Mouse (Mus musculus) layer of hippocampus, adult 2 months (tissue): ENCODE measurements around the gene Neto2. TPM values are rescaled to one million over a fixed set of nuclear protein-coding genes. Genes with fewer than 3 reads are reported as not detected.

Source experiments
- DNase-seq, 2 experiments: peaks; one replicate each; pipeline ENCODE4 v3.0.0; 2022; ENCODE audit warnings: low spot score in 2 of 2
- H3K27ac ChIP-seq: fragments of 200-600 bp; 2 replicates; pipeline ENCODE4 v1.8.1; 2022
- H3K4me3 ChIP-seq: fragments of 200-600 bp; 2 replicates; pipeline ENCODE4 v1.8.1; 2022; ENCODE audit warnings: mild to moderate bottlenecking
- CTCF ChIP-seq: fragments of 200-600 bp; conservative IDR thresholded peaks from 2 replicates; pipeline ENCODE4 v1.8.1; 2022; ENCODE audit warnings: antibody characterized with exemption, mild to moderate bottlenecking, moderate library complexity
- long read RNA-seq, 2 experiments: library from polyadenylated mRNA; stranded (forward); transcript quantifications; one replicate each; pipeline ENCODE4 v2.0.0; 2021; ENCODE audit warnings: borderline mapping rate in 2 of 2
- total RNA-seq, 2 experiments: library from RNA; stranded (reverse); gene quantifications; 2 replicates each; pipeline ENCODE4 v1.2.3; 2021

The Neto2 gene
- 10 to 100 TPM; 38.8 to 44.3 TPM for total RNA-seq
- long read RNA-seq, experiment 1, full-length matches to known transcripts: 19 of 20 reads
- long read RNA-seq, experiment 1, partial matches to known transcripts: 1 of 20 reads
- long read RNA-seq, experiment 1, other reads (novel, unspliced or antisense): 0 of 20 reads
- long read RNA-seq, experiment 2, full-length matches to known transcripts: 28 of 38 reads
- long read RNA-seq, experiment 2, partial matches to known transcripts: 0 of 38 reads
- long read RNA-seq, experiment 2, other reads (novel, unspliced or antisense): 10 of 38 reads

DNA sequence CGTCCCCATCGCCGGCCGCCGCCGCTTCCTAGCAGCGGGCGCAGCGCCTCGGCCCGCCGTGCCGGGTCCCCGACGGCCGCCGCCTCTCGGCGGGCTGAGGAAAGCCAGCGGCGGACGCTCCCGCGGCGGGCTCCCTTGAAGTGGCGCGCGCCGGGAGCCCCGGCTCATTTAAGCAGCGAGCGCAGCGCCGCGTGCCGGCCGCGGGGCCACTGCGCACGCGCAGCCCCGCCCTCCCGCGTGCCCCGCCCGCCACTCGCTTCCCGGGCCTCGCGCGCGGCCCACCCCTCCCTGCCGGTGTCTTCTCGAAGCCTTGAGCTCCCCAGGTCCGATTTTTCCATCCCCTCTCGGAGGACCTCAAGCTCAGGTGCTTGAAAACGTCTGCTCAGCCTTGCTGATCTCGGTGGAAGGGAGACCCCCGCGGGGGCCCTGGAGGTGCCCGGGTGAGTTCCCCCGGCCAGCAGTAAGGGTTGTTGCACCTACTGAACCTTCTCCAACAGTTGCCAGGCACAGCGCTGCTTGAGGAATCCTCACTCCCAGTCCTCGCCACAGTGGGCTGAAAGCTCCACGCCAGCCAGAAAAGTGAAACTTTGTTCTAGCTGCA, at the start of gene Neto2:
TSS of gene Neto2 (minus strand) at position 174 of the 601 bp plus-strand sequence.
- Histone ChIP-seq H3K27ac (peak within 1 kb of the TSS; percentile 83), H3K4me3 (peak within 1 kb of the TSS; percentile 68)
- DNase-seq: peak; percentile 52 to 78
- TF ChIP-seq CTCF: no peak

GRCm38 (mm10) chr8:85745053-85745452, 44.3 kb upstream of the Neto2 start:
- TF ChIP-seq CTCF: no peak

DNA sequence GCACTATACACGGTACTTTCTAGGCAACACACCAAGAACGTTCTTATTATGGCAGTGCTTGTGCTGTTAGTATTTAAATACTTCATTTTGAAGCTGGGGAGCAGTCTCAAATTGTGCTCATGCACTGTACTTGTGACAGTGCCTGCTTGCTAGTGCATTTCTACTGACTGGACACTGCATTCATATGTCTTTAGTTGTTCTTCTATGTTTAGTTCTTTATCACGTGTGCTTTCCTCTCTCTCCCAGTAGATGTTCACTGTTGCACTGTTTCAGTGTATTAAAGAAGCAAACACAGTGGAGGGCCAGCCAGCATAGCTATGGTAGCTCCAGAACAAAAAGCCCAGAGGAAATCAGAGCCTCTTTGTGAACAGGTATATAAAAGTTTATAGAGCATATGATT, 29.8 kb upstream of the Neto2 start:
- DNase-seq: no peak
- Histone ChIP-seq H3K27ac (no peak overlapping the region), H3K4me3 (no peak overlapping the region)
- TF ChIP-seq CTCF: no peak

More at GRCm38 (mm10) chr8:85745053-85745452, 44.3 kb upstream of the Neto2 start:
- Histone ChIP-seq H3K27ac (no peak overlapping the region), H3K4me3 (no peak overlapping the region)
- no peak for DNase-seq

GRCm38 (mm10) chr8:85717271-85717670, 16.5 kb upstream of the Neto2 start:
- no peak for DNase-seq
- Histone ChIP-seq H3K27ac (no peak overlapping the region), H3K4me3 (no peak overlapping the region)
- TF ChIP-seq CTCF: no peak

DNA sequence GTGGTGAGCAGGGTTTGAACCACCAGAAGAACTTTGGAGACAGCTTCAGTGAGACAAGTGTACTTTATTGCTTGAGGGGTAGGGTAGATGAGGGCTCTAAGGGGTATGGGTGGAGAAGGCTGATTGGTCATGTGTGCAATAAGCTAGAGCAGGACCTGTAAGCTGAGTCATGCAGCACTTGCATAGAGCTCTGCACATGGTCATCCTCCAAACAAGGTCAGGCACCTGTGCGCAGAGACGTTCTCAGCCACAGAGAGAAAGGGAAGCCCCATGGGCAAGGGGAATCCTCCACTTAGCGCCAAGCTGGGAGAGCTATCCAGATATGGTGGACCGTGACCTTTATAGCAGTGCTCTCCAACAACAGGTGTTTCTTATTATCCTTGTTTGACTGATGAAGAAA, 16.0 kb upstream of the Neto2 start:
- no peak for TF ChIP-seq CTCF
- H3K27ac ChIP-seq: no peak overlapping the region

DNA sequence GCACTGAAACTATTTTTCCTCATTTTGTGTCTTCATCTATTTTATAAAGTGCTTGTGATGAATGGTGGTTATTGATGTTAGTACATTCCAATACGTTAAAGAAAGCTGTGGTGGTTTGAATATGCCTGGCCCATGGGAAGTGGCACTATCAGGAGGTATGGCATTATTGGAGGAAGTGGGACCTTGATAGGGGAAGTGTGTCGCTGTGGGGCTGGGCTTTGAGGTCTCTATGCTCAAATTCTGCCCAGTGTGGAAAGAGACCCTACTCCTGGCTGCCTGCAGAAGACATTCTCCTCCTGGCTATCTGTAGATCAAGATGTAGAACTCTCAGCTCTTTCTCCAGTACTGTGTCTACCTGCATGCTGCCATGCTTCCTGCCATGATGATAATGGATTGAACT, 6.3 kb upstream of the Neto2 start:
- no peak for TF ChIP-seq CTCF
- DNase-seq: no peak
- no peak overlapping the region for H3K4me3 ChIP-seq
- H3K27ac ChIP-seq: no peak overlapping the region

More for the DNA sequence above, 16.0 kb upstream of the Neto2 start:
- DNase-seq: no peak
- no peak overlapping the region for H3K4me3 ChIP-seq

GRCm38 (mm10) chr8:85700101-85700750, 498 bp downstream of the Neto2 start:
- peak; percentile 11 to 50 for DNase-seq
- H3K27ac ChIP-seq: peak overlapping the region; percentile 81
- TF ChIP-seq CTCF: peak; percentile 79
- peak overlapping the region; percentile 68 for H3K4me3 ChIP-seq

- peak; percentile 83 for DNase-seq
- Histone ChIP-seq H3K4me3 (peak overlapping the region; percentile 68), H3K27ac (no peak overlapping the region)
- peak; percentile 98 for TF ChIP-seq CTCF
Observed at GRCm38 (mm10) chr8:85699051-85699450, 1.7 kb downstream of the Neto2 start.

DNA sequence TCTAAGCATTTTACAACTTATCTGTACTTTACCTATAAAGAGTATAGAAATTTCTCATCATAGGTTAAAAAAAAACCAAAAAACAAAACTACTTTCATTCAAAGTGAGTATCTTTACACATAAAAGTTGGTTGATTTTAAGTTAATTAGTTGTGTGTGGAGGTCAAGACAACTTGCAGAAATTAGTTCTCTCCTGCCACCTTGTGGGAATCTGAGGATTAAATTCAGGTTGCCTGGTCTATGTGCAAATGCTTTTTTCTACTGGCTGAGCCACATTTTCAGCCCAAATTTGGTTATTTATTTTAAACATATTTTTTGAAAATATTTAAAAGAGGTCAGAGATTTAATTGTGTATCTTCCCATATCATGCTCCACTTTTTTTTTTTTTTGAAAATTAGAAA, 35.6 kb downstream of the Neto2 start:
- TF ChIP-seq CTCF: peak; percentile 79
- peak; percentile 1 to 33 for DNase-seq
- Histone ChIP-seq H3K27ac (no peak overlapping the region), H3K4me3 (no peak overlapping the region)

DNA sequence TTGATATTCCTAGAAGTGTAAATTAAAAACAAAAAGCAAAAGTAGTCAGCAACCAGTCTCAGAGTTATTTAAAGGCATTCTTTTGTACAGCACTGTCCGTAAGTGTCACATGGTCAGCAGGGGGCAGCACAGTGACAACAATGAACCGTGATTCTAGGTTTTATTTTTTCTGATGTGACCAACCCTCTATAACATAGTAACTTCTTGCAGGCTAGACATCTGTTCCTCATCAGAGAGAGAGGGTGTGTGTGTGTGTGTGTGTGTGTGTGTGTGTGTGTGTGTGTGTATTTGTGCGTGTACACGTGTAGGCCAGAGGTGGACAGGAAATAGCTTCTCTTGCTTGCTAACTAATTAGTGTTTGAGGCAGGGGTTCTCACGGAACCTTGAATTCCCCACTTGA, 38.7 kb downstream of the Neto2 start:
- peak; percentile 2 to 30 for DNase-seq
- Histone ChIP-seq H3K4me3 (no peak overlapping the region), H3K27ac (no peak overlapping the region)
- TF ChIP-seq CTCF: peak; percentile 73

GRCm38 (mm10) chr8:85651201-85651600, 49.5 kb downstream of the Neto2 start:
- no peak for DNase-seq
- no peak for TF ChIP-seq CTCF
- Histone ChIP-seq H3K27ac (no peak overlapping the region), H3K4me3 (no peak overlapping the region)

DNA sequence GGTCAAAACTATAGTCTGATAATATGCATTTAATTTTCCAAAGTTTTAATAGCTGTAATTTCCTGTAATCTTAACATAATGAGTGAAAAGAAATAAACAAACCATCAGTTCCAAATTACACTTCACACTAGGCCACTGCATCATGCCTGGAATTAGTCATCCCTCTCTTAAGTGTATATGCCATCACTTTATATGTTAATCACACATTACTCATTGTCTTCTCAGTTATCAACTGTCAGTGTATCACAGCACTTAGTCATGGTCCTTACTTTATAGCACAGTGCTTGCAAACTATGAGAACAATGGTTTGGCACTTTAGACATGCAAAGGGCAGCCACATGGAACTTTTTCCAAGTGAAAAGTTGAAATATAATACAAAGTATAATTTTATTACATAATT, 52.2 kb downstream of the Neto2 start:
- Histone ChIP-seq H3K4me3 (no peak overlapping the region), H3K27ac (no peak overlapping the region)
- no peak for TF ChIP-seq CTCF
- no peak for DNase-seq

DNA sequence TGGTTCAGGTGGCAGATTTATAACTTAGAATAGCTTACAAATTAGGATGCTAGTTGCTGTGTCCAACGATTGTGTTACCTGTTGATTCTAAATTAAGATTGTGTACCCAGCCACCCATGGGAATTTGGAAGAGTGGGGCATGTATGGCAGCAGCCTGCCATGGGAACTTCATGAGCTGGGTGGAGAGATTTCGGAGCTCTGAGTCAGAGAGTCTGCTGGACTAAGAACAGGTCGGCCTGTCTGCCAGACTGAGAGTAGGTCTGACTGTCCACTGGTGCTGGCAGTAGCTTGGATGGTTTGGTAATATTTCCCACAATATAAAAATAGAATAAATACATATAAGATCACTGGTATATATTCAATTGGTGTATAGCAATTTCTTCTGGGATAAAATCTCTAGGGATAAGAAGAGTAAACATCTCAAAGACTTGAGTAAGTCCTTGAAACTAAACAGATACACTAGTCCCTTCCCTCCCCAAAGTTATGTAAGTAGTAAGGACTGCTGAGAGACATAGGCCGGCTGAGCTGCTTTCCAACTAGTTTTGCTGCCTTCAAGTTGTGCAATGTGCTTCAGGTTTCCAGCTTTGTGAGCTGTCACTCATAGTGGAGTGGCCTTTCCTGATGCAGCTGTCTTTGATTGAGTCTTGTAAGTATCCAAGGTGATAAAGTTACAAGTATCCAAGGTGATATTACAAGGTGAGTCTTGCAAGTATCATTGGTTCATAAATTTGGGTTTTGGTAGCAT, 55.6 kb downstream of the Neto2 start:
- no peak for DNase-seq
- H3K4me3 ChIP-seq: no peak overlapping the region
- H3K27ac ChIP-seq: no peak overlapping the region
- no peak for TF ChIP-seq CTCF
